Mouse (Mus musculus) limb, embryonic 15.5 days (tissue): ENCODE measurements around the gene Pard3. TPM values are rescaled to one million over a fixed set of nuclear protein-coding genes. Genes with fewer than 3 reads are reported as not detected.

Experiments
- ATAC-seq: fragments of 200-750 bp; cut with Nextera tagmentation; 2 replicates; pipeline ENCODE4 v1.8.0; 2017; ENCODE audit warnings: low read depth, moderate TSS enrichment; ENCODE audit not compliant: insufficient number of reproducible peaks, low FRiP score, low TSS enrichment
- H3K27ac ChIP-seq: fragments of 300-500 bp; sonication (generic); 2 replicates; pipeline ENCODE4 v1.5.1; 2015; ENCODE audit warnings: moderate library complexity, mild to moderate bottlenecking, inconsistent platforms
- H3K27me3 ChIP-seq: fragments of 300-500 bp; sonication (generic); 2 replicates; pipeline ENCODE4 v1.6.1; 2015; ENCODE audit warnings: inconsistent platforms
- H3K36me3 ChIP-seq: fragments of 300-500 bp; sonication (generic); 2 replicates; pipeline ENCODE4 v1.6.1; 2015; ENCODE audit warnings: inconsistent platforms
- H3K4me1 ChIP-seq: fragments of 300-500 bp; sonication (generic); 2 replicates; pipeline ENCODE4 v1.6.1; 2015; ENCODE audit warnings: inconsistent platforms
- H3K4me2 ChIP-seq: fragments of 300-500 bp; sonication (generic); 2 replicates; pipeline ENCODE4 v1.6.1; 2015; ENCODE audit warnings: mild to moderate bottlenecking, inconsistent platforms
- H3K4me3 ChIP-seq: fragments of 300-500 bp; sonication (generic); 2 replicates; pipeline ENCODE4 v1.5.1; 2015; ENCODE audit warnings: mild to moderate bottlenecking, inconsistent platforms
- H3K9ac ChIP-seq: fragments of 300-500 bp; sonication (generic); 2 replicates; pipeline ENCODE4 v1.6.1; 2015; ENCODE audit warnings: inconsistent platforms
- H3K9me3 ChIP-seq: fragments of 300-500 bp; sonication (generic); 2 replicates; pipeline ENCODE4 v1.6.1; 2016; ENCODE audit warnings: inconsistent platforms
- WGBS: fragments of 180-500 bp; shearing (Covaris S2); methylation state at CpG from one replicate; pipeline ENCODE4 v1.1.7; 2015; 5-methylcytosine and 5-hydroxymethylcytosine counted together
- polyA plus RNA-seq: library from polyadenylated mRNA; unstranded; fragments of >200 nt; fragmentation: Nextera tagmentation; extraction: Ambion mirVana; gene quantifications from 2 replicates; pipeline ENCODE4 v1.2.1, GENCODE M21; 2015

Pard3 gene
- polyA plus RNA-seq, 1 experiment from 2014 or later = 37.8 TPM

DNA sequence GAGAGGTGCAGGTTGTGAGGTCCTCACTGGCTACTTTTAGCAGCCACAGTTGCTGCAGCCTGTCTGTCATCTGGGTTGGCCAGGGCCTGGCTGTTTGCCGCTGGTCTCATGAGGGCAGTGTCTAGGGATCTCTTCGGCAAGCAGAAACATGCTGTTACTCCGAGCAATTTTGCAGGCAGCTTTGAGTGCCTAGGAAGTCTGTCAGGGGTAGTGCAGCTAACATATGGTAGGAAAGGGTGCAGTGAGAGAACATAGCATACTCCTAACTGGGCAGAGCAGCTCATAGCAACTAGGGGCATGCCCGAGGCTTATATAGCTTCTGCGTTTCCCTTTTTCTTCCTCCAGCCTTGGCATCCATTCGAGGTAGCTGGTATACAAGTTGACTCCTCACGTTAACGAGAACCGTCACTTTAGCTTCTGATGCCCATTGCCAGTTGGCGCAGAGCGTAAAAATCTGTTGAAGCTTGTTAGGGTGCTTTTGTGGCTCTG, 54.7 kb downstream of the Pard3 start:
- 0 out of 2 replicates have a peak overlapping the region, but pooled peaks have one; percentile 43 for H3K27ac ChIP-seq
- H3K4me3 ChIP-seq = no peak overlapping the region
- no peaks in the 10 kb centered on the region for H3K9me3 ChIP-seq
- peaks cover 21% of the 10 kb centered on the region for H3K4me1 ChIP-seq
- no peak overlapping the region for H3K4me2 ChIP-seq
- ATAC-seq = no peak
- no peak overlapping the region for H3K9ac ChIP-seq
- WGBS = 52% methylated on average over 11 of the region's 11 CpGs
- H3K36me3 ChIP-seq = no peaks in the 10 kb centered on the region
- H3K27me3 ChIP-seq = no peaks in the 10 kb centered on the region

DNA sequence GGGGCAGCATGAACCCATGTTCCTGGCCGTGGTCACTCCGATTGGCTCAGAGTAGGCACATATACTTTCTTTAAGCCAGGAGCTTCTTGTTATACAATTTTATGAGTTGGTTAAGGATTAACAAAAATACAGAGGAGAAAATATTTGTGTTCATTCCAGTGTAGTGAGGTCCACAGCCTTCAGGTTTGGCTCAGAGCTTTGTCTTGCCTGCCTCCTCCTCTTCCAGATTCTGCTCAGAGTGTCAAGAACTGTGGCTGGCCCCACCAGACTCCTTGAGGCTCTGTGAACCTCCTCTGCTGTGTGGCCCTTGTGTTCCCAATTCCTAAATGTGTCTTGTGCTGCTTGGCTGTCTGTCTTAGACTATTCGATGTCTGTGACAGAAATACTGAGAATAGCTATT, 59.7 kb downstream of the Pard3 start:
- Histone ChIP-seq H3K36me3 (no peaks in the 10 kb centered on the region), H3K9ac (no peak overlapping the region), H3K27ac (no peak overlapping the region), H3K4me1 (peaks cover 42% of the 10 kb centered on the region), H3K4me3 (no peak overlapping the region), H3K4me2 (no peak overlapping the region), H3K27me3 (no peaks in the 10 kb centered on the region), H3K9me3 (no peaks in the 10 kb centered on the region)
- ATAC-seq = no peak
- 81% methylated on average over 3 of the region's 3 CpGs for WGBS

DNA sequence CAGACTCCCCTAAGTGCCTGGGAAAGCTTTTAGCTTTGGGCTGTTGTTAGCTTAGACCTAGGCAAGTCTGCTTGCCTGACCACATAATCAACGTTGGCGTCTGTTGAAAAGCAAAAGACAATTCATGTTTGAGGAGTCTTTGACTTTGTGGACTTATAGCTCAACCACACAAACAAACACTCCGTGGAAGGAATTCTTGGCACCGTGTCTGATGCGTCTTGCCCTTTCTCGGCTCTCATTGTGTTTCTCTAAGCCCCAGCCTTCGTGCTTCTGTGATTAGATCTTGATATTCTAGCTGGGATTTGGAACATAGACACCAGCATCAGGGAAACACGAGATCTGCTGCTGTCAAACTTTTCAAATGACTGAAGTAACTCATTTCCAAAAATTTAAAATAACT, 61.1 kb downstream of the Pard3 start:
- 50% methylated on average over 8 of the region's 8 CpGs for WGBS
- no peaks in the 10 kb centered on the region for H3K9me3 ChIP-seq
- no peak overlapping the region for H3K9ac ChIP-seq
- ATAC-seq = no peak
- H3K4me3 ChIP-seq = no peak overlapping the region
- H3K36me3 ChIP-seq = no peaks in the 10 kb centered on the region
- no peak overlapping the region for H3K27ac ChIP-seq
- H3K27me3 ChIP-seq = no peaks in the 10 kb centered on the region
- no peak overlapping the region for H3K4me2 ChIP-seq
- peaks cover 46% of the 10 kb centered on the region for H3K4me1 ChIP-seq

DNA sequence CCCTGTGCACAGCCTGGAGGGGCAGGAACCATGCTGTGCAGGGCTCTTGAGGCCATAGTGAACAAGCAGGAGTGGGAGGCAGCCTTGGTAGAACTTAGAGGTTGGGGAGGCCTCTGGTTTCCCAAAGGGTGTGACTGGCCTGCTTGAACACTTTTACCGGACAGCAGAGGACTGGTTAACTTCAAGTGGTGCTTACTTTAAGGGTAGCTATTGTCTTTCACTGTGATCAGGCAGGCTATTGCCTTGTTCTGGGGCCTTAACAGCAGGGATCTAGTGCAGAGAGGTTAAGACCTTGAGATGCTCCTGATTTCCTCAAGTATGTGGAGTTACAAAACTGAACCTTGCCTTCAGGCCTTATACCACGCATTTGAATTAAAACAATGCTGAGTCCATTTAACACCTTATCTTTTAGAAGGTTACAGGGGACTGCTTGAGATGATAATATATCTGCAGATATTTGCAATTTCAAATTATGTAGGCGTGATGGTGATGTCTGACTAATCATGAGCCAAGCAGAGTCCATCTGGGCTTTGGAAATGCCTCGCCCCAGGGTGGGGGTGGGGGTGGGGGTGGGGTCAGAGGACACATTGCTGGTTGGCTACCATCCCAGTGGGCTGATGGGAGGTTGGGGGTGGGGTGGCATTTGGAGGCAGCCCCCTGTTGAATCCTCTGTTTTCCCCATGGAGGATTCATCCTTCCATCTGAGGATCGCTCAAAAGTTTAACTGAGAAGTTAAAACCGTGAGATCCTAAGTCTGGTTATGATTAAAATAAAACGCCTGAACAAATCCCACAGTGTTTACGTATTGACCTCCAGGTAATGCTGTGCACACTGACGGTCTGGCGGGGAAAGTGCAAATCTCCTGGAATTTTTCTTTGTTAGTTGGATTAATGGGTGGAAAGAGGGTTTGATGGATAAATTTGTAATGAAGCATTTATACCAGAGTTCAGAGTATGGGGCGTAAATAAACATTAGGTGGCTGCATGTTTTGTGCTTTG, 62.3 kb downstream of the Pard3 start:
- Histone ChIP-seq H3K9me3 (no peaks in the 10 kb centered on the region), H3K36me3 (no peaks in the 10 kb centered on the region), H3K4me2 (no peak overlapping the region), H3K9ac (no peak overlapping the region), H3K4me3 (no peak overlapping the region), H3K27me3 (no peaks in the 10 kb centered on the region), H3K27ac (no peak overlapping the region), H3K4me1 (peaks cover 54% of the 10 kb centered on the region)
- ATAC-seq = no peak
- 40% methylated on average over 11 of the region's 11 CpGs for WGBS

DNA sequence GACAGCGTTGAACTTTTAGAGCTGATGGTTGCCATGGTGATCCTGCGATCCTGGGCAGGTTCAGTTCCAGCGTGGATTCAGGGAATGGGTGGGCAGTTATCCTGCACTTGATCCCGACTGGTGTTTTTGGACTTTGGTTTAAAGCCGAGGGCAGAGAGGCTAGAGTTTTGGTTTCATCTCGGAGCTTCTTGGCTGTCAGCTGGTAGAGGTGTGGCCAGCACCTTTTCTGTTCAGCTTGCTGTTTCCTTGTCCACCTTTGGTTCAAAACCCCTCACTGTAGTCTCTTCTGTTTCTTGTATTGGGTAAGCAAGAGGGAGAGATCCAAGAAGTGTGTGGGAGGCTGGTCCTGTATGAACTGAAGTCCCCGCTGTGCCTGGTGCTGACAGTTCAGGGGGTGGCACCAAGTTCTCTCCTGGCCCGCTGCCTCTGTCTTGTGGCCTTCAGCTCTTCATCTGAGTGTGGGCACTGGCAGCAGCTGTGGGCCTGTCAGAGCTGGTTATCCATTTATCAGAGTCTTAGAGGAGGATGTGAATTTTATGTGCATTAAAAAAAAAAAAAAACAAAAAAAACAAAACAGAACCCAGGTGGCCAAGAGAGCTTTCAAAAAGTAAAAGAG, 65.2 kb downstream of the Pard3 start:
- Histone ChIP-seq H3K4me3 (no peak overlapping the region), H3K27me3 (no peaks in the 10 kb centered on the region), H3K4me1 (peaks cover 48% of the 10 kb centered on the region), H3K4me2 (no peak overlapping the region), H3K36me3 (no peaks in the 10 kb centered on the region), H3K9me3 (no peaks in the 10 kb centered on the region), H3K27ac (no peak overlapping the region), H3K9ac (no peak overlapping the region)
- no peak for ATAC-seq
- WGBS = 35% methylated on average over 8 of the region's 8 CpGs

DNA sequence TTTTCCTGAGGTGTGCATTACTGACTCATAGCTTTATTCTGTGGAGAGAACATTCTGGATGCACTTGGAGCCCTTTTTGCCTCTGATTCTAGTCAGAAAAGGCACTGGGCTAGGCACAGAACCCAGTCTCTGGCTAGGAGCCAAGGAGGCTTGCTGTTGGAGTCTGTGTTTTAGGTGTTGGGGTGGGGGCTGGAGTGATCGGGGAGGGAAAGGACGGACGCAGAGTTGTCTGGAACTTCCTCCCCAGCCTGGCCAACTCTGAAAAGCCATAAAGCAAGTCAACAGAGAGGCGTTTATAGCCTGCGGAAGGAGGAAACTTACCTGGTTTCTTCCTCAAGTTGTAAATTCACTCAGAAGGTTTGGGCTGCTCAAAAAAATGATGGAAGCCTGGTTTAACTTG, 70.6 kb downstream of the Pard3 start:
- H3K4me1 ChIP-seq = peaks cover 51% of the 10 kb centered on the region
- H3K4me3 ChIP-seq = no peak overlapping the region
- H3K27ac ChIP-seq = peak overlapping the region; percentile 18
- H3K9me3 ChIP-seq = no peaks in the 10 kb centered on the region
- H3K4me2 ChIP-seq = no peak overlapping the region
- no peaks in the 10 kb centered on the region for H3K27me3 ChIP-seq
- H3K9ac ChIP-seq = no peak overlapping the region
- H3K36me3 ChIP-seq = no peaks in the 10 kb centered on the region
- no peak for ATAC-seq
- 5% methylated on average over 5 of the region's 5 CpGs for WGBS

DNA sequence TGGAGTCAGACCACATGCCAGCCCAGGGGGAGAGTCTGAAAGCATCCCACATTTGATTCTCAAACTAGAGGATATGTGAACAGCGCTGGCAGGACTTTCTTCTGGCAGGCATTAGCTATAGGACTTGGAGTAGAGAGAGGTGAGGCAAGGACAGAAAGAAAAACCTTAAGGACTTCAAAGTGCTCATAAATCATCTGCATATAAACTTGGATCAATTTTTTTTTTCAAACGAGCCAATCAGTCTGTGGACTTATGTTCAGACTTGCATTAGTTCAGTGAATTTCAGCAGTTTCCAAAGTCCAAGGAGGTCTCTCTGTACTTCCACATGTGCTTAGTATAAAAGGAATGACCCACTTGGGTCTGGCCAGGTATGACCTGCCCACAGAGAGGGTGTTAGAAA, 72.5 kb downstream of the Pard3 start:
- Histone ChIP-seq H3K4me3 (no peak overlapping the region), H3K9me3 (no peaks in the 10 kb centered on the region), H3K9ac (no peak overlapping the region), H3K27ac (no peak overlapping the region), H3K27me3 (no peaks in the 10 kb centered on the region), H3K4me1 (peaks cover 41% of the 10 kb centered on the region), H3K4me2 (no peak overlapping the region), H3K36me3 (no peaks in the 10 kb centered on the region)
- WGBS = 41% methylated on average over 2 of the region's 2 CpGs
- ATAC-seq = no peak

DNA sequence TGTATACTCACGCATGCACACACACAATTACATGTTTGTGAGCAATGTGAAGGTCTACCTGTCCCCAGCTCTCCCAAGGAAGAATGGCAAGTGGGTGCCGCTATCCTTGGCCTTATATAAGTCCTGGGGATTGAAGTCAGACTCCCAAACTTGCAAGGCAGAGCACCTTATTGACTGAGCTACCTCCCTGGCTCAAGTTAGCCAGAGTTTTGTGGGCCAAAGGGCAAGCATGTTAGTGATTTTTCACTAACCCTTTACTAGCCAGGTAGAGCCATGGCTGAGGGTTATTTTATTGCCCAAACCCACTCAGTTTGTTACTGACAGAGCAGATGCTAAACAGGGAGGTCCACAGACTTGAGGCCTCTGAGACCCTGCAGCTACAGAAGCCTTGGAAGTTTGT, 73.1 kb downstream of the Pard3 start:
- Histone ChIP-seq H3K4me3 (no peak overlapping the region), H3K27me3 (no peaks in the 10 kb centered on the region), H3K27ac (no peak overlapping the region), H3K36me3 (no peaks in the 10 kb centered on the region), H3K4me2 (no peak overlapping the region), H3K9me3 (no peaks in the 10 kb centered on the region), H3K4me1 (peaks cover 41% of the 10 kb centered on the region), H3K9ac (no peak overlapping the region)
- ATAC-seq = no peak
- 79% methylated on average over 2 of the region's 2 CpGs for WGBS

DNA sequence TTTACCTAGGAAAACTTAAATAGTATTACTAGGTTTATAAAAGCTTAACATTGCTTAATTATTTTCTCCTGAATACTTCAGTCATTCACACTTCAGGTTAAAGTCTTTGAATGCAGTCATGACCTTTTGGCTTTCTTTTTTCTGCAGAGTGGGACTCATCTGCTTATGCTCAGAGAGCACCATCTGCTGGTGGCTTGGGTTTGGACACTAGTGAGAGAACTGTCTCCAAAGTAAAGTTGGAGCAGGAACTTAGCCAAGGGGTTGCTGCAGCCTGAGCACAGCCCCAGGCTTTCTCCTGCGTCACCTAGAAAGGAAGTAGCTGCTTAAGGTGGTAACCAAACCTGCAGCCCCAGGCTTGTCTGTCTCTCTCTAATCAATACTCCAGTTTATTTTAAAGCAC, 75.5 kb downstream of the Pard3 start:
- no peaks in the 10 kb centered on the region for H3K9me3 ChIP-seq
- H3K36me3 ChIP-seq = no peaks in the 10 kb centered on the region
- 10% methylated on average over 1 of the region's 1 CpGs for WGBS
- H3K4me2 ChIP-seq = no peak overlapping the region
- no peak overlapping the region for H3K27ac ChIP-seq
- no peak overlapping the region for H3K9ac ChIP-seq
- H3K4me1 ChIP-seq = peaks cover 35% of the 10 kb centered on the region
- no peak overlapping the region for H3K4me3 ChIP-seq
- no peaks in the 10 kb centered on the region for H3K27me3 ChIP-seq
- ATAC-seq = no peak

DNA sequence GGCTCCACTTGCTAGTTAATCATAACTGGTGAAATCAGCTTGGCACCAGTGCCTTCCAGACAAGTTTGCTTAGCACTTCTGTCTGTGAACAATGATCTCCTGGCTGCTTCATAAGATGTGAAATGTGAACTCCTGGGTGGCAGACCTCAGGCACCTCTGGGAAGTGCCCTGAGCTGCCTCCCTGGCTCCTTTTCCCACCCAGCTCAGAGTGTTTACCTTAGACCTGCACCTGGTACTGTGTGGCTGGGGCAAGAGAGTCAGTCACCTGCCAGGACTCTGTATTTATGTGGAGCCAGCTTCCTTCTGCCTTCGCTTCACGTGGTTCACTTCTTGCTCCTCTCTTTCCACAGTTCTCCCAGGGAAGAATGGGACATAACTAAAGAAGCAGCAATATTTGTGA, 77.3 kb downstream of the Pard3 start:
- peaks cover 32% of the 10 kb centered on the region for H3K4me1 ChIP-seq
- ATAC-seq = no peak
- 94% methylated on average over 2 of the region's 2 CpGs for WGBS
- H3K9ac ChIP-seq = no peak overlapping the region
- no peak overlapping the region for H3K4me3 ChIP-seq
- H3K27ac ChIP-seq = no peak overlapping the region
- H3K9me3 ChIP-seq = no peaks in the 10 kb centered on the region
- H3K4me2 ChIP-seq = no peak overlapping the region
- no peaks in the 10 kb centered on the region for H3K36me3 ChIP-seq
- H3K27me3 ChIP-seq = no peaks in the 10 kb centered on the region

DNA sequence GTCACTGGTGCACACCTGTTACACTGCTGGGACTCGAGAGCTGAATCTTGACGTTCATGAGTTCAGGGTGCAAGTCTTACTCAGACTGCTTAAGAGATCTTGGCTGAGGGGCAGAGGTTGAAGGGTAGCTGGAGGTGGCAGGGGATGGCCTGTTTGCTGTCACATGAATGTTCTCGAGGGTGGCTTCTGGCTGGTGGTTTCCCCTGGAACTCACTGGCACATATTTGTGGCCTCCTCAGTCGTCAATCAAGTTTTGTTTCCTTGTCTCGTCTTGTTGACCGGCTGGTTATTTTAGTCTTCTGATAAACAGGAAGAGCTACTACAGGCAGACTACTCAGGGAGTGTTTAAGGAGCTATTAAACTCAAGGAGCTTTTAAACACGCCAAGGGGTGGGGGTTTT, 79.9 kb downstream of the Pard3 start:
- WGBS = 24% methylated on average over 7 of the region's 7 CpGs

DNA sequence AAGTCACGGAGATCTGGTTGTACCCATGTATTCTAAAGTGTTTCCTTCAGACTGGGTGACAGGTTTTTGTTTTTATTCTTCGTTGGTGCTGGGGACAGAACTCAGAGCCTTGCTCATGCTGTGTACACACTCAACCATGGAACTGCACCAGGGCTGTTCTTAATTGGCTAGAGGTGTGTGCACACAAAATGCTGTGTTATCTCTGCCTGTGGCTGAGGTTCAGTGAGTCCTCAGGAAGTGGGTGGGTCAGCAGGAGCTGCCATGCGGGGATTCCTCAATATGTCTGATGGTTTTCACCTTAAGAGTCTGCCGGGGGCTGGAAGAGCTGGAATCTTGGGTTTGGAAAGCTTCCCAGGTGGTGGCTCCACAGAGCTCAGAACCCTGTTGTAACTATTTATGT, 80.9 kb downstream of the Pard3 start:
- no peak for ATAC-seq
- Histone ChIP-seq H3K9ac (no peak overlapping the region), H3K36me3 (no peaks in the 10 kb centered on the region), H3K27ac (no peak overlapping the region), H3K4me3 (no peak overlapping the region), H3K4me2 (no peak overlapping the region), H3K9me3 (no peaks in the 10 kb centered on the region), H3K4me1 (peaks cover 24% of the 10 kb centered on the region), H3K27me3 (no peaks in the 10 kb centered on the region)
- WGBS = 41% methylated on average over 4 of the region's 4 CpGs

More for the DNA sequence above, 79.9 kb downstream of the Pard3 start:
- H3K4me3 ChIP-seq = no peak overlapping the region
- H3K9ac ChIP-seq = no peak overlapping the region
- ATAC-seq = no peak
- no peak overlapping the region for H3K4me2 ChIP-seq
- 0 out of 2 replicates have a peak overlapping the region, but pooled peaks have one; percentile 57 for H3K27ac ChIP-seq
- H3K9me3 ChIP-seq = no peaks in the 10 kb centered on the region
- H3K27me3 ChIP-seq = no peaks in the 10 kb centered on the region
- H3K36me3 ChIP-seq = no peaks in the 10 kb centered on the region
- H3K4me1 ChIP-seq = peaks cover 27% of the 10 kb centered on the region
